Comparison of ENCODE assay signal across 8 mouse cellular contexts in the genomic region with DNA sequence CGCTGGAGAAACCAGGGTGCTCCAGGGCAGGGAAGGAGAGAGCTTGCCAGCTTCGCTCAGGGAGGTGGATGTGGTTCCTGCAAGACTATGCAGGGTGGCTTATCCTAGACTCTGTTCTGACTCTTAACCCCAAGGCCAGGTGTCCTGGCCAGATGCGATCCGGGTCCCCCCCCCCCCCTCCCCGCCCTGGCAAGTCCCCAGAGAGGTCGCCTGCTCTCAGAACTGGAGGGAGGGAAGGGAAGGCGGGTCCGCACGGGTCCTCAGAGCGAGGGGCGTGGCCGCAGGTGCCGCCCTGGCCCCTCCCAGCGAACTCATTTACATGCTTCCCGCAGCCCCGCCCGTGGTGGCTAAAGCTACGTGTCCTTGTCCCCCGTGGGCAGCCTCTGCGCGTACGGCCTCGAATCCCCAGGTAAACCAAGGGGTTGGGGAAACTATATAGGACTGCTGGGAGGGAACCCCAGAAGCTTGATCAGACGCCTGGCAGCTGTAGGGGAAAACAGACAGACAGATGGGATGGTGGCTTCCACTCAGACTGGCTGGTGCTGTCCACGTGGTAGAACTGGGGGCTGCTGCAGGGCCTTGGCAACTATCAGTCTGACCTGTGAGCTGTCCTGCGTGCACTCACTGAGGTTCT. TPM values are rescaled to one million over a fixed set of nuclear protein-coding genes. Genes with fewer than 3 reads are reported as not detected.
DNase-seq lines count a peak whose midpoint lies in the region; ATAC-seq and TF ChIP-seq lines count a peak whose summit lies in the region.

A gene (plus strand): TSS at position 337 of the 634 bp plus-strand sequence.

- H3K4me3 ChIP-seq in forebrain, embryonic 11.5 days (ENCODE audit: low read depth, low read length): peak within 1 kb of the TSS; percentile 11; the same call in 1 of the 2 replicates
- H3K4me3 ChIP-seq in intestine, embryonic 14.5 days (ENCODE audit: low read depth, low read length): peak within 1 kb of the TSS; percentile 21; the same call in 1 of the 2 replicates
- peak within 1 kb of the TSS; percentile 44 to 45 for H3K4me3 ChIP-seq in liver, embryonic 14.5 days (ENCODE audit: insufficient read depth in 1 of 2, low read depth in 2 of 2, low read length in 2 of 2)
- peak within 1 kb of the TSS; percentile 16 for H3K4me3 ChIP-seq in neural tube, embryonic 11.5 days (ENCODE audit: low read depth, low read length)

- ATAC-seq in forebrain, embryonic 11.5 days (replicated peaks; ENCODE audit: low FRiP score): peak; percentile 24; the same call in 1 of the 2 replicates
- peak; percentile 52; the same call in 1 of the 2 replicates for ATAC-seq in intestine, embryonic 14.5 days (replicated peaks; ENCODE audit: low FRiP score, low TSS enrichment, low read depth)
- peak; percentile 76 for ATAC-seq in liver, embryonic 14.5 days (ENCODE audit: insufficient read depth)
- ATAC-seq in neural tube, embryonic 11.5 days (ENCODE audit: insufficient read depth, low FRiP score, low TSS enrichment): peak; percentile 60; the same call in 1 of the 2 replicates

- WGBS in forebrain, embryonic 11.5 days: 5% methylated on average over 22 of the region's 26 CpGs
- WGBS in intestine, embryonic 14.5 days: 3% methylated on average over 22 of the region's 26 CpGs
- WGBS in liver, embryonic 14.5 days (ENCODE audit: insufficient replicate concordance): 3% methylated on average over 24 of the region's 26 CpGs
- whole genome bisulfite sequencing in neural tube, embryonic 11.5 days: 5% methylated on average over 24 of the region's 26 CpGs

- H3K27ac ChIP-seq in forebrain, embryonic 11.5 days (ENCODE audit: low read depth, low read length): no peak within 1 kb of the TSS
- no peak within 1 kb of the TSS for H3K27ac ChIP-seq in intestine, embryonic 14.5 days (ENCODE audit: low read depth)
- no peak within 1 kb of the TSS for H3K27ac ChIP-seq in liver, embryonic 14.5 days
- no peak within 1 kb of the TSS for H3K27ac ChIP-seq in neural tube, embryonic 11.5 days (ENCODE audit: low read depth, low read length)

- H3K27me3 ChIP-seq in forebrain, embryonic 11.5 days (ENCODE audit: control insufficient read depth, insufficient read depth, low read length): no peaks in the 10 kb centered on the region
- H3K27me3 ChIP-seq in intestine, embryonic 14.5 days (replicated peaks; ENCODE audit: control insufficient read depth, insufficient read depth, low read length): no peaks in the 10 kb centered on the region
- no peaks in the 10 kb centered on the region for H3K27me3 ChIP-seq in liver, embryonic 14.5 days (ENCODE audit: control insufficient read depth, insufficient read depth, low read length)
- no peaks in the 10 kb centered on the region for H3K27me3 ChIP-seq in neural tube, embryonic 11.5 days (ENCODE audit: control insufficient read depth, insufficient read depth, low read length)

- no peak for TF ChIP-seq EP300 in liver, embryonic 14.5 days (IDR thresholded peaks at IDR 0.05; ENCODE audit: low read depth)

- no peaks in the 10 kb centered on the region for H3K36me3 ChIP-seq in forebrain, embryonic 11.5 days (ENCODE audit: control insufficient read depth, insufficient read depth, low read length)
- peaks cover 9% of the 10 kb centered on the region for H3K36me3 ChIP-seq in intestine, embryonic 14.5 days (ENCODE audit: control insufficient read depth, insufficient read depth, low read length)
- H3K36me3 ChIP-seq in liver, embryonic 14.5 days (replicated peaks; ENCODE audit: control insufficient read depth, insufficient read depth, low read depth): no peaks in the 10 kb centered on the region
- H3K36me3 ChIP-seq in neural tube, embryonic 11.5 days (ENCODE audit: control insufficient read depth, insufficient read depth, low read length): peaks cover 4% of the 10 kb centered on the region; the same call in 1 of the 2 replicates

- DNase-seq in CD4-positive helper T cell, adult 2 months (ENCODE audit: low read depth, low spot score): peak; percentile 59
- DNase-seq in adrenal gland, adult 18-20 months (ENCODE audit: low spot score in 2 of 2): peak; percentile 51 to 56
- DNase-seq in forebrain, embryonic 11.5 days (ENCODE audit: low spot score): peak; percentile 69
- DNase-seq in intestine, embryonic 14.5 days (ENCODE audit: low spot score): peak; percentile 73
- DNase-seq in liver, embryonic 14.5 days (ENCODE audit: low read depth in 3 of 3, low spot score in 3 of 3): peak; percentile 26 to 53 (median 53)
- DNase-seq in neural tube, embryonic 11.5 days (ENCODE audit: low spot score): peak; percentile 49
- DNase-seq in thymus, postnatal 14 days: peak; percentile 83
- DNase-seq in left cerebral cortex, adult 9 months (ENCODE audit: low spot score in 2 of 2): no peak

- no peaks in the 10 kb centered on the region for H3K9me3 ChIP-seq in forebrain, embryonic 11.5 days (ENCODE audit: control insufficient read depth, low read length)
- H3K9me3 ChIP-seq in intestine, embryonic 14.5 days (ENCODE audit: control insufficient read depth, low read length): no peaks in the 10 kb centered on the region
- no peaks in the 10 kb centered on the region for H3K9me3 ChIP-seq in liver, embryonic 14.5 days (ENCODE audit: control insufficient read depth, low read length)
- no peaks in the 10 kb centered on the region for H3K9me3 ChIP-seq in neural tube, embryonic 11.5 days (ENCODE audit: control insufficient read depth, low read length)

- peak within 1 kb of the TSS; percentile 50 for H3K4me2 ChIP-seq in forebrain, embryonic 11.5 days (ENCODE audit: low read depth, low read length, severe bottlenecking)
- H3K4me2 ChIP-seq in intestine, embryonic 14.5 days (ENCODE audit: low read length): peak within 1 kb of the TSS; percentile 54
- peak within 1 kb of the TSS; percentile 60 for H3K4me2 ChIP-seq in liver, embryonic 14.5 days (ENCODE audit: low read depth)
- H3K4me2 ChIP-seq in neural tube, embryonic 11.5 days (ENCODE audit: low read depth): peak within 1 kb of the TSS; percentile 43

- no peak within 1 kb of the TSS for H3K9ac ChIP-seq in forebrain, embryonic 11.5 days (ENCODE audit: low read length)
- no peak within 1 kb of the TSS for H3K9ac ChIP-seq in intestine, embryonic 14.5 days (ENCODE audit: low read length)
- peak within 1 kb of the TSS; percentile 29; the same call in 1 of the 2 replicates for H3K9ac ChIP-seq in liver, embryonic 14.5 days (replicated peaks)
- peak within 1 kb of the TSS; percentile 11; the same call in 1 of the 2 replicates for H3K9ac ChIP-seq in neural tube, embryonic 11.5 days (ENCODE audit: low read length)

- peaks cover 8% of the 10 kb centered on the region; the same call in 1 of the 2 replicates for H3K4me1 ChIP-seq in forebrain, embryonic 11.5 days (replicated peaks; ENCODE audit: control insufficient read depth, insufficient read depth, low read length)
- H3K4me1 ChIP-seq in intestine, embryonic 14.5 days (replicated peaks; ENCODE audit: control insufficient read depth, insufficient read depth, low read length): peaks cover 8% of the 10 kb centered on the region
- peaks cover 7 to 11% of the 10 kb centered on the region in 2 experiments for H3K4me1 ChIP-seq in liver, embryonic 14.5 days (replicated peaks; ENCODE audit: control insufficient read depth in 2 of 2, insufficient read depth in 2 of 2, low read length in 1 of 2)
- peaks cover 7% of the 10 kb centered on the region for H3K4me1 ChIP-seq in neural tube, embryonic 11.5 days (ENCODE audit: control insufficient read depth, insufficient read depth, low read length)

- TF ChIP-seq CTCF in liver, embryonic 14.5 days (IDR thresholded peaks at IDR 0.05; ENCODE audit: low read depth): no peak

RNA-seq across cellular contexts. Expression of the gene that starts here (rescaled TPM):
- total RNA-seq in adrenal gland, adult 18-20 months (2021): under 1 TPM; 0.32 to 0.40 TPM
- 0.12 TPM in 1 of 2 replicates, not detected in the other for polyA plus RNA-seq in forebrain, embryonic 11.5 days (2014; fragmentation: Nextera tagmentation; extraction: Ambion mirVana)
- polyA plus RNA-seq in intestine, embryonic 14.5 days (2014; fragmentation: Nextera tagmentation; extraction: Ambion mirVana): 0.19 and 3.9 TPM in 2 replicates
- polyA plus RNA-seq in liver, embryonic 14.5 days (2012; rRNA removed): 0.39 and 0.42 TPM in 2 replicates
- polyA plus RNA-seq in liver, embryonic 14.5 days (2014; fragmentation: Nextera tagmentation; extraction: Ambion mirVana): 0.28 and 0.38 TPM in 2 replicates
- polyA plus RNA-seq in neural tube, embryonic 11.5 days (2014; fragmentation: Nextera tagmentation; extraction: Ambion mirVana): 0.08 TPM in 1 of 2 replicates, not detected in the other

Comparison
In these comparisons a context has a peak if more than half of its experiments do, and no peak if none do; other contexts are left out.
1. Peak in DNase-seq in adrenal gland, adult 18-20 months; RNA of the gene not detected or under 1 TPM.
2. Peak in DNase-seq, ATAC-seq, H3K4me3 ChIP-seq and H3K4me2 ChIP-seq in forebrain, embryonic 11.5 days; RNA of the gene not detected or under 1 TPM.
3. Peak in DNase-seq, ATAC-seq, H3K4me3 ChIP-seq, H3K9ac ChIP-seq and H3K4me2 ChIP-seq in liver, embryonic 14.5 days; RNA of the gene not detected or under 1 TPM.
4. Peak in DNase-seq, ATAC-seq, H3K4me3 ChIP-seq, H3K9ac ChIP-seq and H3K4me2 ChIP-seq in neural tube, embryonic 11.5 days; RNA of the gene not detected or under 1 TPM.
5. DNase-seq: peak in CD4-positive helper T cell, adult 2 months (single experiment), intestine, embryonic 14.5 days (single experiment) and thymus, postnatal 14 days (single experiment); none in left cerebral cortex, adult 9 months (0 of 2).
6. ATAC-seq: peak in every context shown above with its lines; median percentile 76 in liver, embryonic 14.5 days; 60 in neural tube, embryonic 11.5 days; 52 in intestine, embryonic 14.5 days; 24 in forebrain, embryonic 11.5 days.
7. Peak in every context shown above with its lines, with median percentiles within 50 percentile points of each other: H3K4me2 ChIP-seq and H3K4me3 ChIP-seq.